Mouse (Mus musculus): ENCODE results near the gene Abca12.

Gene Abca12

GRCm38 (mm10) chr1:71193931-71194330 lies 220.8 kb downstream of the Abca12 start:
- no peak for DNase-seq (ENCODE audit: low spot score)

All from urinary bladder, postnatal 25 days (tissue).